Mouse (Mus musculus): Measurements from ENCODE around the gene Pde4d. TPM values are rescaled to one million over a fixed set of nuclear protein-coding genes. Genes with fewer than 3 reads are reported as not detected.

The Pde4d gene
- polyA plus RNA-seq, 1 experiment from 2014 or later = 23.8 TPM

DNA sequence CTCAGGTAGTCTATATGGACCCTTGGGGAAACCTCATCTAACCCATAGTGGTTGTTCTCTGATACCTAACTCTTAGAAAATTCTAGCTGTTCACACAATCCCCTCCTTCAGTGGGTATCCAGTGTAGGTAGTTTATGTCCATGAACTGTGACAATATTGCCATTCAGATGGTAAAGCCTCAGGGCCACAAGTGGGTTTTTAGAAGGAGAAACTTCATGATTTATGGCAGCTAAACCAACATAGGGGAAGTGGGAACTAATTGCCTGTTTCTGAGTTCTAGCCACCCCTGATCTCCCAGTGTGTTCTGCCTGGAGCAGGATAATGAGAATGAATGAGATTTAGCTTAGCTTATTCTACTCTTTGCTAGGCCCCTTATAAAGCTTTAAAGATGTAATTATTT is 43.1 kb downstream of the Pde4d start:
- no peaks in the 10 kb centered on the region for H3K9me3 ChIP-seq
- no peak overlapping the region for H3K4me2 ChIP-seq
- H3K27ac ChIP-seq (replicated peaks) = no peak overlapping the region
- H3K36me3 ChIP-seq = no peaks in the 10 kb centered on the region
- no peak for ATAC-seq (ENCODE audit: extremely low read depth, insufficient number of reproducible peaks, low FRiP score, low TSS enrichment)
- no peak overlapping the region for H3K4me3 ChIP-seq
- no peak overlapping the region for H3K9ac ChIP-seq
- H3K4me1 ChIP-seq = no peaks in the 10 kb centered on the region
- no peaks in the 10 kb centered on the region for H3K27me3 ChIP-seq (replicated peaks)

DNA sequence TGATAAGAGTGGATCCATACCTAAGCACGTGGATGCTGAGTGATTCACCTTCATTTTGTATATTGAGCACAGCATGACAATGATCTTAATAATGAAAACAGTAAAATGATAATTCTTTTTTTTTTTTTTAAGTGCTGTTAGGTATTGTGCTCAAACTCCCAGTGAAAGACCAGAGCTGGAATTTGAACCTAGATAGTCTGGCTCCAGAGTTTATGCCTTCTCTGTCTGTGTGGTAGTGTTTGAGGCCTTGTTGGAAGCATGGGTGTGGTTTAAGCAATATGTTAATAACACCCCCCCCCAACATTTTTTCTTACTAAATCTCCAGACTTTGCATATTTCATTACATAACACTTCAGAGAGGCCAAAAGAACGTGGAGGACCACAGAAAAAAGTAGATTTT is 44.6 kb downstream of the Pde4d start:
- Histone ChIP-seq H3K9me3 (no peaks in the 10 kb centered on the region), H3K9ac (no peak overlapping the region), H3K4me3 (no peak overlapping the region), H3K27ac (replicated peaks) (no peak overlapping the region), H3K4me2 (no peak overlapping the region), H3K36me3 (no peaks in the 10 kb centered on the region), H3K4me1 (peaks cover 9% of the 10 kb centered on the region), H3K27me3 (replicated peaks) (no peaks in the 10 kb centered on the region)
- ATAC-seq (ENCODE audit: extremely low read depth, insufficient number of reproducible peaks, low FRiP score, low TSS enrichment) = no peak
- 60% methylated on average over 2 of the region's 2 CpGs for WGBS

GRCm38 (mm10) chr13:108497768-108498167 is 48.0 kb downstream of the Pde4d start:
- Histone ChIP-seq H3K4me1 (peaks cover 15% of the 10 kb centered on the region), H3K4me2 (peak overlapping the region; percentile 37; the same call in 1 of the 2 replicates), H3K36me3 (no peaks in the 10 kb centered on the region), H3K4me3 (no peak overlapping the region), H3K9me3 (no peaks in the 10 kb centered on the region), H3K9ac (no peak overlapping the region), H3K27me3 (replicated peaks) (no peaks in the 10 kb centered on the region), H3K27ac (replicated peaks) (peak overlapping the region; percentile 16)
- 66% methylated on average over 8 of the region's 8 CpGs for WGBS
- no peak for ATAC-seq (ENCODE audit: extremely low read depth, insufficient number of reproducible peaks, low FRiP score, low TSS enrichment)

DNA sequence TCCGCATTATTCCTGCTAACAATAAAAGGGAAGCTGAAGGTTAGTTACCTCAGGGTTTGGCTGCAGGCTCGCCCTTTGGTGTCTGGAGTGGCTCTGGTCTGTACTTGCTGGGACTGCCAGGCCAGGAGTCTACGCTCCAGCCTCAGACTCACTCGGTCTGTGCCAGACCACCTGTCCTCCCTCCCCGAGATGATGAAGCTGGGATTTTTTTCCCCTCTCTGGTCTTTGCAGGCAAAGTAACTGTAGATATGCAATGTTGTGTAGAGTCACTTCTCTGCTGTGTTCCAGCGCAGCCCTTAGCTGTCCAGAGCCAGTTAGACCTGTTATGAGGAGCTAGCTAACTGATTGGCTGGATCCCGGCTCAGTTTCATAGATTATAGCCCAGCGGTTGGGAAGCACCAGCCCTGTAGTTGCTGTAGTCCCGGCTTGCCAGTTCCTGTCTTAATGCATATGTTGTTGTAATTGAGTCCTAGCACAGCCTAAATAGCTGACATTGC is 48.5 kb downstream of the Pde4d start:
- WGBS = 62% methylated on average over 9 of the region's 9 CpGs
- Histone ChIP-seq H3K27ac (replicated peaks) (peak overlapping the region; percentile 24), H3K36me3 (no peaks in the 10 kb centered on the region), H3K27me3 (replicated peaks) (no peaks in the 10 kb centered on the region), H3K4me3 (no peak overlapping the region), H3K4me1 (peaks cover 15% of the 10 kb centered on the region), H3K9ac (no peak overlapping the region), H3K4me2 (peak overlapping the region; percentile 37), H3K9me3 (no peaks in the 10 kb centered on the region)
- no peak; the same call in 1 of the 2 replicates for ATAC-seq (ENCODE audit: extremely low read depth, insufficient number of reproducible peaks, low FRiP score, low TSS enrichment)

DNA sequence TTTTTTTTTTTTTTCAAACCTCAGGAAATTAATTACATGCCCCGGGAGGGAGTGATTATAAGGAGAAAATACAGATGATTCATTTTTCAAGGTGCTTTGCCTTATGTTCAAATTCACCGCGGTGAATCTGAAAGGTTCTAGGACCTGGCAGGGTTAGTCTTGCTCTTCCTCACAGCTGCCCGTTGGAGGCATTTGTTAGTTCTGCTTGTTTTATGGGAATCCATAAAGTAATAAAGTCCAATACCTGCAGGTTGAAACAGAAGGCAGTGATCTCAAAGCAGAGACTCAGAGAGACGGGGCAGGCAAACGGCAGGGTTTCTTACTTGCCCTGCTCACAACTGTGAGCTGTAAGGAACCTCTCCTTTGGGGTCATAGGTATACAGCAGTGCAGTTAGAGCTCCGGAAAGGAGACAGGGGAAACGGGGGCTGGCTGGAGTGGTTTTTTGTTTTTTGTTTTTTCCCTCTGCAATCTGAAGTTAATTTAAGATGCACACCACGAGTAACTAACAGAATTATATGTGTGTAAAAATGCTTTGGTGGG is 49.1 kb downstream of the Pde4d start:
- H3K27ac ChIP-seq (replicated peaks) = peak overlapping the region; percentile 24; the same call in 1 of the 2 replicates
- no peak for ATAC-seq (ENCODE audit: extremely low read depth, insufficient number of reproducible peaks, low FRiP score, low TSS enrichment)
- H3K9me3 ChIP-seq = no peaks in the 10 kb centered on the region
- H3K4me1 ChIP-seq = peaks cover 15% of the 10 kb centered on the region
- no peak overlapping the region for H3K9ac ChIP-seq
- H3K4me2 ChIP-seq = peak overlapping the region; percentile 37; the same call in 1 of the 2 replicates
- H3K36me3 ChIP-seq = no peaks in the 10 kb centered on the region
- 63% methylated on average over 9 of the region's 9 CpGs for WGBS
- H3K4me3 ChIP-seq = no peak overlapping the region
- H3K27me3 ChIP-seq (replicated peaks) = no peaks in the 10 kb centered on the region

- H3K27me3 ChIP-seq (replicated peaks) = no peaks in the 10 kb centered on the region
- peaks cover 15% of the 10 kb centered on the region for H3K4me1 ChIP-seq
- H3K4me2 ChIP-seq = no peak overlapping the region
- WGBS = 35% methylated on average over 1 of the region's 1 CpGs
- no peak overlapping the region for H3K4me3 ChIP-seq
- H3K9me3 ChIP-seq = no peaks in the 10 kb centered on the region
- 0 out of 2 replicates have a peak overlapping the region, but pooled peaks have one; percentile 24 for H3K27ac ChIP-seq (replicated peaks)
- no peaks in the 10 kb centered on the region for H3K36me3 ChIP-seq
- no peak for ATAC-seq (ENCODE audit: extremely low read depth, insufficient number of reproducible peaks, low FRiP score, low TSS enrichment)
- H3K9ac ChIP-seq = no peak overlapping the region
Observed at GRCm38 (mm10) chr13:108501386-108501785, 51.6 kb downstream of the Pde4d start.

DNA sequence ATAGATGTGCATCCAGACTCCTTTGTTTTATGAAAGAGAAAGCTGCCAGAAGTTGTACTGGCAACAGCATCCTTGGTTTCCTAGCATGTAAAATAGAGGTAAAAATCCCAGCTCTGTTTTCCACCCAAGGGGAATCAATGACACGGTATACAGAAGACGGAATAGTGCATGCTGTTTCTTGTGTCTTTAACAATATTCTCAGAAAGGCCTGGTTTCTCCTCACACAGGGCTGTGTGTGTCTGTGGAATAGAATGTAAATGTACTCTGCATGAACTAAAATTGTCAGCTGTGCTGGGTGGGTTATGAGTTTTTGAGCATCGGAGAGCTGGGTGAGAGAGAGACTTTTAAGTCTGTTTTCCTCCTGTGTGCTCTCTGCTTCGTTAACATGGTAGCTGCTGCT is 74.8 kb downstream of the Pde4d start:
- Histone ChIP-seq H3K4me1 (peaks cover 29% of the 10 kb centered on the region), H3K27me3 (replicated peaks) (no peaks in the 10 kb centered on the region), H3K4me3 (no peak overlapping the region), H3K9ac (no peak overlapping the region), H3K27ac (replicated peaks) (0 out of 2 replicates have a peak overlapping the region, but pooled peaks have one; percentile 48), H3K36me3 (no peaks in the 10 kb centered on the region), H3K4me2 (no peak overlapping the region), H3K9me3 (no peaks in the 10 kb centered on the region)
- ATAC-seq (ENCODE audit: extremely low read depth, insufficient number of reproducible peaks, low FRiP score, low TSS enrichment) = no peak
- WGBS = 61% methylated on average over 4 of the region's 4 CpGs

DNA sequence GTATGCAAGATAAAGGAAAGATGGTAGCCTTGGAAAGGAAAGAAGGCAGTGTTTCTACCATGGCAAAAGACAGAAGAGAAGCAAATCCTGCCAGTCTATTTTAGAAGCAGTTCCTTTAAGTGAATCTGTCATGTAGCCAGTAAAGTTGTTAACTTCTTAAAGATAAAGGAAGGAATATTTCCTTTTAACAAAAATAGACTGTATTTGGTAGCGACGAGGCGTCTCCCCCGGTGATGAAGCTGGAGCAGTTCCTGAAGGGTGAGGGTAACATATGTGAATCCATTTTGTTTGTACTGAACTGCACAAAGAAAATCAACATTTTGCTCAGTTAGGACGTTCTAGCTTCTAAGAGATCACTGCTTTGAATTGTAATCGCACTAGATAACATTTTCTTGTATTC is 75.2 kb downstream of the Pde4d start:
- peaks cover 29% of the 10 kb centered on the region for H3K4me1 ChIP-seq
- no peaks in the 10 kb centered on the region for H3K27me3 ChIP-seq (replicated peaks)
- no peak for ATAC-seq (ENCODE audit: extremely low read depth, insufficient number of reproducible peaks, low FRiP score, low TSS enrichment)
- H3K9me3 ChIP-seq = no peaks in the 10 kb centered on the region
- H3K9ac ChIP-seq = no peak overlapping the region
- H3K4me2 ChIP-seq = no peak overlapping the region
- H3K27ac ChIP-seq (replicated peaks) = 0 out of 2 replicates have a peak overlapping the region, but pooled peaks have one; percentile 48
- no peaks in the 10 kb centered on the region for H3K36me3 ChIP-seq
- WGBS = 54% methylated on average over 6 of the region's 6 CpGs
- no peak overlapping the region for H3K4me3 ChIP-seq

- H3K36me3 ChIP-seq = no peaks in the 10 kb centered on the region
- no peaks in the 10 kb centered on the region for H3K9me3 ChIP-seq
- no peaks in the 10 kb centered on the region for H3K27me3 ChIP-seq (replicated peaks)
- H3K4me1 ChIP-seq = peaks cover 33% of the 10 kb centered on the region
- no peak for ATAC-seq (ENCODE audit: extremely low read depth, insufficient number of reproducible peaks, low FRiP score, low TSS enrichment)
- 71% methylated on average over 13 of the region's 13 CpGs for WGBS
- H3K4me3 ChIP-seq = no peak overlapping the region
- no peak overlapping the region for H3K4me2 ChIP-seq
- peak overlapping the region; percentile 58 for H3K27ac ChIP-seq (replicated peaks)
- no peak overlapping the region for H3K9ac ChIP-seq
Observed at GRCm38 (mm10) chr13:108526258-108527007, 76.7 kb downstream of the Pde4d start.

GRCm38 (mm10) chr13:108527090-108527770 is 77.5 kb downstream of the Pde4d start:
- Histone ChIP-seq H3K36me3 (no peaks in the 10 kb centered on the region), H3K27me3 (replicated peaks) (no peaks in the 10 kb centered on the region), H3K27ac (replicated peaks) (peak overlapping the region; percentile 58), H3K9me3 (no peaks in the 10 kb centered on the region), H3K4me3 (no peak overlapping the region), H3K4me2 (no peak overlapping the region), H3K4me1 (peaks cover 33% of the 10 kb centered on the region), H3K9ac (no peak overlapping the region)
- no peak; the same call in 1 of the 2 replicates for ATAC-seq (ENCODE audit: extremely low read depth, insufficient number of reproducible peaks, low FRiP score, low TSS enrichment)
- 48% methylated on average over 7 of the region's 7 CpGs for WGBS

- no peaks in the 10 kb centered on the region for H3K27me3 ChIP-seq (replicated peaks)
- H3K4me2 ChIP-seq = no peak overlapping the region
- H3K9ac ChIP-seq = no peak overlapping the region
- 70% methylated on average over 1 of the region's 1 CpGs for WGBS
- peaks cover 33% of the 10 kb centered on the region for H3K4me1 ChIP-seq
- ATAC-seq (ENCODE audit: extremely low read depth, insufficient number of reproducible peaks, low FRiP score, low TSS enrichment) = no peak
- no peak overlapping the region for H3K4me3 ChIP-seq
- no peak overlapping the region for H3K27ac ChIP-seq (replicated peaks)
- H3K36me3 ChIP-seq = no peaks in the 10 kb centered on the region
- no peaks in the 10 kb centered on the region for H3K9me3 ChIP-seq
Observed at GRCm38 (mm10) chr13:108528343-108528742, 78.6 kb downstream of the Pde4d start.
